Mouse (Mus musculus): ENCODE data around the gene Shb. TPM values are rescaled to one million over a fixed set of nuclear protein-coding genes. Genes with fewer than 3 reads are reported as not detected.

Shb gene
- polyA plus RNA-seq, 1 experiment from 2014 or later, result 8.8 TPM

GRCm38 (mm10) chr4:45491685-45492601 lies 40.3 kb downstream of the Shb start:
- H3K9ac ChIP-seq, result peak overlapping the region; percentile 71
- 42% methylated on average over 16 of the region's 16 CpGs for WGBS
- H3K4me3 ChIP-seq, result peak overlapping the region; percentile 13; the same call in 1 of the 2 replicates

DNA sequence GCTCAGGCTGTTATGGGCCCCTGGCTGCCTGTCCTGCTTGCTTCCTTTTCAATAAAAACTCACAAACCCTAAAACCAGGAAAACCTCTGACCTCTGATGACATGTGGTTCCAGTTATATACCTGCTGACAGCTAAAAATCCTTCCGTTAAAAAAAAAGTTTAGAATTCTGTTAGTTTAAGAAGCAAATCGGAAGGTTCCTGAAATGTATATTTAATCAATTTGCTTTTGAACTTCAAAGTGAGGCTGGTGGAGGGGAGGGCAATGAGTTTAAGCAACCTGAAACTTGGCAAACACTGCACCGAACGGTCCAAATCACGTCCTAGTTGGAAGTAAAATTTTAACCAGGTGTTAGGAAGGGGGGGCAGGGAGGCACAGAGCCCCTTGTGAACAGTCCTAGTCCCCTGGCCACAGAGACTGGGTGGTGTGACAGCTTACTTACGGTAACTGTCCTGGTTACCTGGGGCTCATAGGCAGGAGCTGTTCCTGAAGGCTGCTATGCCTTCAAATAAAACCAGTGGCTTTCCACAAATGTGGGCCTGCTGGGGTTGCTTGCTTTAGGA lies 41.1 kb downstream of the Shb start:
- peak overlapping the region; percentile 58; the same call in 1 of the 2 replicates for H3K4me2 ChIP-seq

More at GRCm38 (mm10) chr4:45491685-45492601, 40.3 kb downstream of the Shb start:
- peak overlapping the region; percentile 95 for H3K27ac ChIP-seq (replicated peaks)
- H3K36me3 ChIP-seq, result peaks cover 16% of the 10 kb centered on the region
- H3K27me3 ChIP-seq (replicated peaks), result 0 out of 2 replicates have a peak, but pooled peaks cover 7% of the 10 kb centered on the region
- no peaks in the 10 kb centered on the region for H3K9me3 ChIP-seq
- ATAC-seq (ENCODE audit: extremely low read depth, insufficient number of reproducible peaks, low FRiP score, low TSS enrichment), result no peak
- H3K4me2 ChIP-seq, result peak overlapping the region; percentile 58
- H3K4me1 ChIP-seq, result peaks cover 100% of the 10 kb centered on the region

DNA sequence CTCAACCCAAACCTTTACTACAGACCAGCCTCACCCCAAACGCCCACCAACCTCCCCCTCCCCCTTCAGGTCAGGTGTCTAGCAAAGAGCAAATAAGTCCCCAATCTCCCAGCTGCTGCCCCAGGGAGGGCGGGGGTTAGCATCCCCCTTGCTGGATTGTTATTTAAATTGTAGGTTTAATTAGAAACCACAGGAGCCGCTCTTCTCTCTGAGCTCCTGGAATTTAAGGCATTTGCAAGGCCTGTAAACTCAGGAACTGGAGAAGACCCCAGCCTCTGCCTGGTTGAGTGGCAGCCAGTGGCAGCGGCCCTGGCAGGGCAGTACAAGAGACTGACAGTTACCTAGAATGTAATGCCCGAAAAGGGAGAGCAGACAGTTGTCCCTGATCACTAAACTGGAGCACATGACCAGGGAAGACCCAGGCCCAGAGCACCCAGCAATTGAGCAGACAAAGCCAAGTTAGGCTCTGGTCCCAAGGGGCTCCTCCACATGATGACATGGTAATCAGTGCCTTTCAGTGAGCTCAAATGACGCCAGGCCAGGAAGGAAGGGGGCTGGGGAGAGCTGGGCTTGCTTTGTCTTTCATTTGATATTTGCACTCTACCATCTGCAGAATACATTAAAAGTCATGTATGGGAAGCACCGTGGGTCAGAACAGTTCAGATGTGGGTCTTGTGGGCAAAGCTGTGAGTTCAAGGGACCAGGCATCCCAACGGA lies 42.1 kb downstream of the Shb start:
- 20% methylated on average over 8 of the region's 8 CpGs for WGBS
- peak overlapping the region; percentile 95 for H3K27ac ChIP-seq (replicated peaks)
- peak overlapping the region; percentile 57 for H3K4me2 ChIP-seq
- 0 out of 2 replicates have a peak, but pooled peaks cover 7% of the 10 kb centered on the region for H3K27me3 ChIP-seq (replicated peaks)
- H3K4me1 ChIP-seq, result peaks cover 99% of the 10 kb centered on the region
- 0 out of 2 replicates have a peak overlapping the region, but pooled peaks have one; percentile 7 for H3K4me3 ChIP-seq
- no peak for ATAC-seq (ENCODE audit: extremely low read depth, insufficient number of reproducible peaks, low FRiP score, low TSS enrichment)
- H3K36me3 ChIP-seq, result peaks cover 23% of the 10 kb centered on the region
- peak overlapping the region; percentile 71 for H3K9ac ChIP-seq
- no peaks in the 10 kb centered on the region for H3K9me3 ChIP-seq

More for the DNA sequence above, 41.1 kb downstream of the Shb start:
- ATAC-seq (ENCODE audit: extremely low read depth, insufficient number of reproducible peaks, low FRiP score, low TSS enrichment), result no peak
- peaks cover 22% of the 10 kb centered on the region for H3K36me3 ChIP-seq
- no peak overlapping the region for H3K4me3 ChIP-seq
- no peaks in the 10 kb centered on the region for H3K9me3 ChIP-seq
- peaks cover 99% of the 10 kb centered on the region for H3K4me1 ChIP-seq
- 0 out of 2 replicates have a peak, but pooled peaks cover 7% of the 10 kb centered on the region for H3K27me3 ChIP-seq (replicated peaks)
- peak overlapping the region; percentile 71 for H3K9ac ChIP-seq
- WGBS, result 55% methylated on average over 6 of the region's 6 CpGs
- H3K27ac ChIP-seq (replicated peaks), result peak overlapping the region; percentile 95

GRCm38 (mm10) chr4:45489141-45490035 lies 42.9 kb downstream of the Shb start:
- Histone ChIP-seq H3K36me3 (peaks cover 23% of the 10 kb centered on the region), H3K27me3 (replicated peaks) (0 out of 2 replicates have a peak, but pooled peaks cover 7% of the 10 kb centered on the region), H3K9ac (peak overlapping the region; percentile 71), H3K4me2 (peak overlapping the region; percentile 57), H3K4me3 (no peak overlapping the region), H3K9me3 (no peaks in the 10 kb centered on the region), H3K27ac (replicated peaks) (peak overlapping the region; percentile 95), H3K4me1 (peaks cover 99% of the 10 kb centered on the region)
- WGBS, result 21% methylated on average over 18 of the region's 18 CpGs
- ATAC-seq (ENCODE audit: extremely low read depth, insufficient number of reproducible peaks, low FRiP score, low TSS enrichment), result peak; percentile 39; the same call in 1 of the 2 replicates

DNA sequence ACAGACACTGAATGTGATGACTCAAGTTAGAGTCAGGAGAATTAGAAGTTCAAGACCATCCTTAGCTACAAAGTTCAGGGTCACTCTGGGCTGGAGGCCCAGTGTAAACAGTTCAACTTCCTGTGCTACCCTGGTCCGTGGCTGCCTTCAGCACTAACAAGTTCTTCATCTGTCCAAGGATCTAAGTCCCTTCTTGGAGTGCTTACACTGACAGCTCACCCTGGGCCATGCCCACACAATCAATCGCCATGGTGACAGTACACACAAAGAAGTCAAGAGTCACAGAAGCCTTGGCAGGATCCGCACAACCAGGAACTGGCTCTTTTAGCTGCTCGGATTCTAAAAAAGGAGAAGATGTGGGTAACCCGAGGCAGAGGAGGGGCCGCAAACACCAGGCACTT lies 44.6 kb downstream of the Shb start:
- Histone ChIP-seq H3K27ac (replicated peaks) (peak overlapping the region; percentile 30; the same call in 1 of the 2 replicates), H3K9ac (peak overlapping the region; percentile 29; the same call in 1 of the 2 replicates), H3K4me2 (no peak overlapping the region), H3K36me3 (peaks cover 23% of the 10 kb centered on the region), H3K4me3 (no peak overlapping the region), H3K4me1 (peaks cover 99% of the 10 kb centered on the region), H3K27me3 (replicated peaks) (peaks cover 5% of the 10 kb centered on the region; the same call in 1 of the 2 replicates), H3K9me3 (no peaks in the 10 kb centered on the region)
- no peak for ATAC-seq (ENCODE audit: extremely low read depth, insufficient number of reproducible peaks, low FRiP score, low TSS enrichment)
- 39% methylated on average over 6 of the region's 6 CpGs for WGBS

GRCm38 (mm10) chr4:45485024-45485423 lies 47.2 kb downstream of the Shb start:
- H3K4me3 ChIP-seq, result no peak overlapping the region
- peaks cover 99% of the 10 kb centered on the region for H3K4me1 ChIP-seq
- no peaks in the 10 kb centered on the region for H3K9me3 ChIP-seq
- peaks cover 23% of the 10 kb centered on the region for H3K36me3 ChIP-seq
- peak overlapping the region; percentile 76 for H3K9ac ChIP-seq
- H3K27ac ChIP-seq (replicated peaks), result peak overlapping the region; percentile 94
- WGBS, result 55% methylated on average over 5 of the region's 5 CpGs
- ATAC-seq (ENCODE audit: extremely low read depth, insufficient number of reproducible peaks, low FRiP score, low TSS enrichment), result no peak
- no peak overlapping the region for H3K4me2 ChIP-seq
- H3K27me3 ChIP-seq (replicated peaks), result peaks cover 5% of the 10 kb centered on the region; the same call in 1 of the 2 replicates

DNA sequence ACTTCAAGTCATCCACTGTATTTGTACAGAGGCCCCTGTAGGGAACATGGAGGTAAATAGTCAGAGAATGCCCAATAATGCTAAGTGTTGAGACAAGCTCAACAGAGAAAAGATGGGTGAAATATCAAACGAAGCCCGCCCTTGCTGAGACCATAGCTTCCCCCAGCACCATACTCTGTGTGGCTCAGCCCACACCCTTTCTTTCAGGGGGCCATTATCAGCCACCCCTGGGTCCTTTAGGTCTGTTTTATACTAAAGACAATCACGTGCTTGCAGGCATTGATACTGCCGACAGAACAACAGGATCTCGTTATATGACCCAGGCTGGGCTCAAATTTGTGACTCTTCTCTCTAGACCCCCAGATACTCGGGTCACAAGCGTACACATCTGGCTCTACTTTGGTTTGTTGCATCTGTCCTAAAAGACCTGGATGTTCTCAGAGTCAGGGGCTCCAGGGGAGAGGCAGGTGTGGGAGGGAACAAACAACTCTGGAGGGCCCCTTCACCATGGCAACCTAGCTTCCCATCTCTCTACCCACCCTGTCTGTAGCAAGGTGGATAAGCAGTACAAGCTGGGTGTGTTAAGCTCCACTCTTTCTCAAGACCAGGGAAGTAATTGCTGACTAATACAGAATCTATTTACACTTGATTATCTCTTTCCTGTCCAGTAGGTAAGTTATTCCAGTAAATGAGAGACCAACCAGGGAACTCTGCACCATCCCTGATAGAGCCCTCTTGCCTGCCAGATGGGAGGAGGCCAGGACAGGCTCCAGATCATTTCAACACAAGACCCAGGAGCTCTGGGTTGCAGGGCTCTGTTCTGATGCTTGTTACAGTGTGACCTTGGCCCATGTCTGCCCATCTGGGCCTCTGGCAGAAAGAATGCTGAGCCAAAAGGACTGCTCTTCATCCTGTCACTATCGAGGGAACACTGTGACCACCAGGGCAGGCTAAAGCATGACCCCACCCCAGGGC lies 48.7 kb downstream of the Shb start:
- peak; percentile 39; the same call in 1 of the 2 replicates for ATAC-seq (ENCODE audit: extremely low read depth, insufficient number of reproducible peaks, low FRiP score, low TSS enrichment)
- Histone ChIP-seq H3K27ac (replicated peaks) (peak overlapping the region; percentile 94), H3K4me1 (peaks cover 99% of the 10 kb centered on the region), H3K27me3 (replicated peaks) (peaks cover 7% of the 10 kb centered on the region; the same call in 1 of the 2 replicates), H3K4me2 (peak overlapping the region; percentile 22; the same call in 1 of the 2 replicates), H3K9me3 (no peaks in the 10 kb centered on the region), H3K9ac (peak overlapping the region; percentile 76), H3K36me3 (peaks cover 21% of the 10 kb centered on the region), H3K4me3 (no peak overlapping the region)
- 50% methylated on average over 8 of the region's 8 CpGs for WGBS

GRCm38 (mm10) chr4:45482271-45482670 lies 50.0 kb downstream of the Shb start:
- no peaks in the 10 kb centered on the region for H3K9me3 ChIP-seq
- peak overlapping the region; percentile 20 for H3K9ac ChIP-seq
- no peak overlapping the region for H3K4me2 ChIP-seq
- no peak for ATAC-seq (ENCODE audit: extremely low read depth, insufficient number of reproducible peaks, low FRiP score, low TSS enrichment)
- H3K27me3 ChIP-seq (replicated peaks), result peaks cover 9% of the 10 kb centered on the region; the same call in 1 of the 2 replicates
- no peak overlapping the region for H3K4me3 ChIP-seq
- 78% methylated on average over 13 of the region's 13 CpGs for WGBS
- peaks cover 99% of the 10 kb centered on the region for H3K4me1 ChIP-seq
- peaks cover 10% of the 10 kb centered on the region for H3K36me3 ChIP-seq
- H3K27ac ChIP-seq (replicated peaks), result peak overlapping the region; percentile 2; the same call in 1 of the 2 replicates

DNA sequence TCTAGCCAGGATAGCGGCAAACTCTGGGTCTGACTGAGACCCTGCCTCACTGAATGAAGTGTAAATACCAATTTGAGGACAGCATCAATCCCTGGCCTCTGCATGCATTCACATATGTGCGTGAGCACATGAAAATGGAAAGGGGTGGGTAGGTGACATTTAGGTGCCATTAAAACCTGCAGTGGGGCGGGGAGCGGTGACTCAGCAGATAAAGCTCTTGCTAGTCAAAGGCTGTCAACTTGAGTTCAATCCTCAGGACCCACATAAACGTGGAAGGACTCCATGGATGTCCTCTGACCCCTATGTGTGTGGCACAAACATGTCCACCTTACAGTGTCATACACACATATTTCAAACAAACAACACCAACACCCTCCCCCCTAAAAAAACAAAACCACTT lies 50.8 kb downstream of the Shb start:
- Histone ChIP-seq H3K4me1 (peaks cover 100% of the 10 kb centered on the region), H3K27me3 (replicated peaks) (peaks cover 9% of the 10 kb centered on the region; the same call in 1 of the 2 replicates), H3K9ac (no peak overlapping the region), H3K9me3 (no peaks in the 10 kb centered on the region), H3K36me3 (0 out of 2 replicates have a peak, but pooled peaks cover 3% of the 10 kb centered on the region), H3K4me3 (no peak overlapping the region), H3K27ac (replicated peaks) (peak overlapping the region; percentile 97), H3K4me2 (no peak overlapping the region)
- ATAC-seq (ENCODE audit: extremely low read depth, insufficient number of reproducible peaks, low FRiP score, low TSS enrichment), result no peak
- 81% methylated on average over 5 of the region's 5 CpGs for WGBS

All from heart, embryonic 13.5 days (tissue).